Mouse (Mus musculus) cerebellum, postnatal 14 days (tissue): ENCODE measurements around the gene Gm21833.
"Not testable (repeated sequence)": the region's sequence is repeated elsewhere in the genome, so short reads cannot be mapped to it uniquely, and the experiment has no call there.

Source experiments
- DNase-seq, 2 experiments: peaks; one replicate each; pipeline ENCODE4 v3.0.0; 2021; ENCODE audit warnings: mixed read lengths in 2 of 2

Gm21833 gene

GRCm38 (mm10) chr16:82828082-82828481 lies at the start of gene Gm21833:
Gene Gm21833 (plus strand): TSS chr16:82828382.
- not testable (repeated sequence) for DNase-seq

- DNase-seq: no peak
Measured at GRCm38 (mm10) chr16:82789521-82789920, 38.7 kb upstream of the Gm21833 start.

GRCm38 (mm10) chr16:82796489-82796888 lies 31.7 kb upstream of the Gm21833 start:
- no peak for DNase-seq

- no peak for DNase-seq
Measured at GRCm38 (mm10) chr16:82815255-82815654, 12.9 kb upstream of the Gm21833 start.

DNA sequence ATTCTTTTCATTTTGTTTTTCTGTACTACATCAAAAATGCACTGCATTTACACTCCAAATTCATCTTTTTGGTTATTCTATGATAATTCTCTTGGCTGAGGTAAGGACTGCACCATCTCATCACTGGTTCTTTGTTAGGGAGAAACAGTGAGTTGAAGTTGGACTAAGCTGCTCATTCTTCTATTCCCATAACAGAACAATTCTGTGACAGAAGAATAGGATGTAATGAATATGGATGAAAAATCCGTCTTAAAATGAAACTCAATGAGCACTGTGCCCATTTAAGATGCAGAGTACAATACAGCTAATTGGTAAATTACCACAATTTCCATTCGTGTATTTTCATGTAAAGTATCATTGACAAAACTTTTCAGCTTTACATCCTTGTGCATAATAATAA lies 11.6 kb upstream of the Gm21833 start:
- DNase-seq: no peak

GRCm38 (mm10) chr16:82855752-82856151 lies 27.6 kb downstream of the Gm21833 start:
- DNase-seq: no peak

GRCm38 (mm10) chr16:82864590-82864989 lies 36.4 kb downstream of the Gm21833 start:
- DNase-seq: no peak
